Mouse (Mus musculus): Measurements from ENCODE around the gene Olfr1271.
"Not testable (repeated sequence)": the region's sequence is repeated elsewhere in the genome, so short reads cannot be mapped to it uniquely, and the experiment has no call there.

The Olfr1271 gene

DNA sequence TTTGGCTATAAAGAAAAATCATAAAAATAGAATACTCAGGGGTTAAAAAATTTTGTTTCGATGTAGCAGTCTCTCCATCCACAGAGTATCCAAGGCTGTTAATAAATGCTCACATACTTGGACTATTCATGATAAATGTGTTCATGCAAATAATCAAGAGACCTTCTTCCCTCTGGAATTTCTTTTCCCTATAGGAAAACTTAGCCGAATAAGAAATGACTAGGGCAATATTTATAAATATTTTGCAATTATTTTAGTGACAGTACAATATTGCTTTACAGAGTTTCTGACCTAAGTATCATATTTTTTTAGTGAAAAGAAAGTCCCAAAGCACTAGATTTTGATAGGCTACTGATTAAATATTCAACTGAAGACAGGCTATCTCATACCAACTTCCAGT lies at the start of gene Olfr1271:
Gene Olfr1271, minus strand, starts transcription at position 101 of the 400 bp plus-strand sequence.
- DNase-seq = no peak

DNA sequence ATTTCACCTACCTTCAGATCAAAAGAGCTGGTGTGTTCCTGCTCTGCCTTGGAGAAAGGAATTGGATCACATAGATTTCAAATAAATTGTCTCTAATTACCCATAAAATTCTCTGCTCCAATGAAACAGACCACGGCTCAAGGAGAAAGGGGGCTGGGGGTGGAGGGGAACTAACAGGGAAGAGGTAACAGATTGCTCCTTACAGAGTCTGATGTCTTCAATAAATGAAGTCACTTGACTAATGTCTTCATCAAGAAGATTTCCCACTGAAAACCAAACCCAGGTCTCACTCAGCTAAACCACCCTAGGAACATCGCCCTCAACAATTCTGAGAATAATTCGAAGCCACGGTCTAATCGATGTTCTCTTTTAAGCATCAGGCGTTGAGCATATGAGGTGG lies 21.9 kb upstream of the Olfr1271 start, which contains the start of gene Olfr1272:
Gene Olfr1272, minus strand, starts transcription at position 101 of the 400 bp plus-strand sequence.
- no peak for DNase-seq

- no peak for DNase-seq
Measured at GRCm38 (mm10) chr2:90257492-90257891, 13.3 kb downstream of the Olfr1271 start, which contains the start of gene Olfr142. Gene Olfr142 (minus strand): TSS chr2:90257592.

DNA sequence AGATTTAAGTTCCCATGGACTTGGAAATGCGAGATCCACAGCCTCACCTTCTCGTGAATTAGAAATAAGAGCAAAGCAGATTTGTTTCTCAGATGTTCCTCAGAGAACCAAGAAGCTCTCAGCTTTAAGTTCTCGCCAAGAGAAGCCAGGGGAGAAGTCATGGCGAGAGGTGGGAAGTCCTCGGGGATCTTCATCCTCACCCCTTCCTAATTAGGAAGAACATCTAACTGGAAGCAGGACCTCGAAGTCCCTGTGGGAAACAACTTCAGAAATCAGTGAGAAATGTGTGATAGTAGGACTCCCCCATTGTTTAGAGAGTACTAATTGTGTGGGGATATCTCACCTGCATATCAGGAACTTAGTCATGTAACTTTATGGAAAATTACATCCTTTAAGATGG lies 46.4 kb downstream of the Olfr1271 start, which contains the start of gene Olfr1506:
Gene Olfr1506, minus strand, starts transcription at position 101 of the 400 bp plus-strand sequence.
- not testable (repeated sequence) for DNase-seq
